Mouse (Mus musculus) spleen, adult 18-20 months (tissue): ENCODE results near the gene Gjd3.

Source experiments
- DNase-seq, 2 experiments: peaks; one replicate each; pipeline ENCODE4 v3.0.0; 2022; ENCODE audit warnings: mixed read lengths in 2 of 2

Gjd3 gene

GRCm38 (mm10) chr11:98961766-98962165 is 21.1 kb downstream of the Gjd3 start:
- DNase-seq, result peak in 1 of 2 experiments; percentile 26

GRCm38 (mm10) chr11:98961051-98961592 is 21.7 kb downstream of the Gjd3 start:
- DNase-seq, result peak; percentile 11 to 16

GRCm38 (mm10) chr11:98960313-98960906 is 22.4 kb downstream of the Gjd3 start:
- peak; percentile 58 to 70 for DNase-seq

GRCm38 (mm10) chr11:98959437-98960312 is 23.1 kb downstream of the Gjd3 start:
- DNase-seq, result peak; percentile 66 to 69

GRCm38 (mm10) chr11:98956340-98956739 is 26.5 kb downstream of the Gjd3 start:
- no peak for DNase-seq

GRCm38 (mm10) chr11:98955707-98956235 is 27.0 kb downstream of the Gjd3 start:
- DNase-seq, result peak in 1 of 2 experiments; percentile 5

- DNase-seq, result peak; percentile 6 to 12
These were observed 27.8 kb downstream of the Gjd3 start for GRCm38 (mm10) chr11:98954801-98955706.

- DNase-seq, result peak in 1 of 2 experiments; percentile 65
These were observed 28.4 kb downstream of the Gjd3 start for GRCm38 (mm10) chr11:98954373-98954772.

- DNase-seq, result no peak
These were observed 28.9 kb downstream of the Gjd3 start for GRCm38 (mm10) chr11:98953835-98954320.

GRCm38 (mm10) chr11:98953361-98953760 is 29.5 kb downstream of the Gjd3 start:
- DNase-seq, result no peak

GRCm38 (mm10) chr11:98952736-98953135 is 30.1 kb downstream of the Gjd3 start:
- DNase-seq, result no peak

GRCm38 (mm10) chr11:98952111-98952510 is 30.7 kb downstream of the Gjd3 start:
- no peak for DNase-seq

GRCm38 (mm10) chr11:98951026-98951906 is 31.6 kb downstream of the Gjd3 start:
- no peak for DNase-seq

- DNase-seq, result no peak
These were observed 32.3 kb downstream of the Gjd3 start for GRCm38 (mm10) chr11:98950484-98950883.

GRCm38 (mm10) chr11:98949958-98950460 is 32.8 kb downstream of the Gjd3 start:
- DNase-seq, result no peak

GRCm38 (mm10) chr11:98949242-98949957 is 33.4 kb downstream of the Gjd3 start:
- no peak for DNase-seq

GRCm38 (mm10) chr11:98947969-98948569 is 34.7 kb downstream of the Gjd3 start:
- DNase-seq, result no peak

GRCm38 (mm10) chr11:98945605-98945977 is 37.2 kb downstream of the Gjd3 start:
- no peak for DNase-seq

- DNase-seq, result peak in 1 of 2 experiments; percentile 15
These were observed 37.8 kb downstream of the Gjd3 start for GRCm38 (mm10) chr11:98944897-98945604.
